Mouse (Mus musculus): ENCODE data around the gene Atpif1.
"Not testable (repeated sequence)": the region's sequence is repeated elsewhere in the genome, so short reads cannot be mapped to it uniquely, and the experiment has no call there.

Gene Atpif1

GRCm38 (mm10) chr4:132532981-132533916, at the start of gene Atpif1:
Gene Atpif1 (minus strand): TSS chr4:132533659.
- peak; percentile 88 for DNase-seq

DNA sequence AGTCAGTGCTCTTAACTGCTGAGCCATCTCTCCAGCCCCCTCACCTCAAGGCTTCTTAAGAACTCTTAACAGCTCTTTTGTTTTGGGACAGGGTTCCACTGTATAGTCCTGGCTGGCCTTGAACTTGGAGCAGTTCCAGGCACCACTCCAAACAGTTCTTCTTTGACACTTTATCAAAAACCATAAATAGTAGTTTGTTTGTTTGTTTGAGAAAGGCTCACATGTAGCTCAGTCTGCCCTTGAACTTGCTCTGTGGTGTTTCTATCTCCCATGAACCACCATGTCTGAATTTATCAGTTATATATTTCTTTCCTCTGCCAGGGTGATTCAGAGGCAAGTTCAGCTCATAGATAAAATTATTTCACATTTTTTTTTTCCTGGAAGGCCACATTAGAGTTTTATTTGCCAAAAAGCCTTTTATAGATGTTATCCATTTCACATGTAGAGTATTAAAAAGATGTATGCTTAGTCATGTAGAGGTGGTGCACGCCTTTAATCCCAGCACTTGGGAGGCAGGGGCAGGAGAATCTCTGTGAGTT, 41.4 kb upstream of the Atpif1 start:
- no peak for DNase-seq

DNA sequence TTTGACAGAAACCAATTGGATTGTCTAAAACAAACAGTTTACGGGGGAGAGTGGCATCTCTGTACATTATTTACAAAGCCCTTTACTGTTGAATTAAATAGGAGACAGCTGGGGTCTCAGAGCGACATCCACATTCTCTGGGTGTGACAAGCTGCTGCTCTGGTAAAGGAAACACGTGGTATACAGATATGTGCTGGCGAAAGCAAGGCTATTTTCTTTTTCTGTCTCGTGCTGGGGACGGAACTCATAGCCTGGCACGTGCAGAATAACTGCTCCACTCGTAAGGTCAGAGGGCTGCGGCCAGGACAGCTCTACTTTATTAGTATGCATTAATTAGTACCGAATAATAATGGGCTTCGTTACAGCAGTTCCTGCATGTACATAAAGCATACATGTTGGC, 39.9 kb upstream of the Atpif1 start:
- no peak for DNase-seq

DNA sequence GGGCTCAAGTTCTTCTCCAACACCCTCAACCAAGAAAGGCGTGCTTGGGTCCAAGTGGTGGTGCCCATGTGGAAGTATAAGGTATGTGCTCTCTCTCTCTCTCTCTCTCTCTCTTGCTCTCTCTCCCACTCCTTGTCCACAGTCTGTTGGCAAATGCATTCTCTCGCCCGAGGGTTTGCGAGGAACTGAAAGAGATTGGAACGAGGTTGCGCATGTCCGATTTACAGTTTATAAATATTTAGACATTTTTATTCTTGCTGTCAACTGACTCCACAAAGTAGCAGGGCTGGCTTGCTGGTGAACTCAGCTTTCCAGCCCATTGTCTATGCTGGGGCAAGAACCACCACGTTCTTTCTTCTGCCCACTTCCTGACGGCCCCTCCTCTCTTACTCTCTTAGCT, 37.7 kb upstream of the Atpif1 start:
- DNase-seq, result no peak

- no peak for DNase-seq
Measured at GRCm38 (mm10) chr4:132569115-132569514, 35.7 kb upstream of the Atpif1 start.

DNA sequence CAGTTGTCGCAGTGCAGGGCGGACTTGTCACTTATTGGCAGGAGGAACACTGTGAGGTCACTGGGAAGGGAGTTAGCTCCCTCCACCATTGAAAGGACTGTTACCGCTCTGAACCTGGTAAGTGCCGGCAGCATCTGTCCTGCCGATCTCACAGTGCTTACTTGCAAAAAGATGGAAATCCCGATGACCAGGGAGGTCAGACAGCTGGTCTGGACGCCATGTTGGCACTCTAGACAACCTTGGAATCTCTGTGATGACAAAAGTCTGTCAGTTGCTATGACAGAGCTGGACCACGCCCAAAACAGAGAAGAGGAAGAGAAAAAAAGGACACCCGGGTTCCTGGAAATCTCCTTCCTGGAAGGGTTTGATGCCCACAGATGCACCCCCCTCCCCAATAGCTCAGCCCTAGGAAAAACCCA, 33.9 kb upstream of the Atpif1 start:
- DNase-seq, result no peak

DNA sequence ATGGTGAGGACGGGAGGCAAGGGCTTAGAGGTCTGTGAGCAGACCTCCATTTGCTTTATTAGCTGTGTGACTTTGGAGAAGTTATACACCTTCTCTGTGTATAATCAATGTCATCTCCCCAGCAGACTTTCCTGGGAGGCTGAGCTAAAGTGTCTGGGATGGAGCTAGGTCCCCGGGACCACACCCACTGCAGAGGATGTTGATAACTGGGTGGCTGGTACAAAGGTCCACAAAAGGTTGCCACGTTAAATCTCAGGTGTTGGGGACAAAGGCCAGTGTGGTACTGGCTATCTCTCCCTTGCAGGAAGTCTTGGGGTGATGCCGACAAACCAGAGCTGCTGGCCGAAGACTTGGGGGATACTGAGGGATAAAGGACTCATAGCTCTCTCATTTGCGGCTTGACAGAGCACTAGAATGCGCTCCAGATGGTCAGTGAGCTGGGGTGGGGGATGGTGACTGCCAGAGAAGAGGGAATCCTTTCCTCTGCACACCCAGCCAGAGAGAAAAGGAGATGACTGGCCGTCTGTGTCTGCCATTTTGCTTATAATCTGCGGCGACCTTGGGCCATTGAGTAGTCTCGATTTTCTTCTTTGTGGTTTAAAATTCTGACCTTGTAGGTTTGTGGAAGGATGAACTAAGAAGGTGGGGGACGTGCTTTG, 31.8 kb upstream of the Atpif1 start:
- no peak for DNase-seq

GRCm38 (mm10) chr4:132563965-132564364, 30.5 kb upstream of the Atpif1 start, which contains the start of gene Ptafr:
Gene Ptafr (plus strand): TSS chr4:132564067.
- no peak for DNase-seq

DNA sequence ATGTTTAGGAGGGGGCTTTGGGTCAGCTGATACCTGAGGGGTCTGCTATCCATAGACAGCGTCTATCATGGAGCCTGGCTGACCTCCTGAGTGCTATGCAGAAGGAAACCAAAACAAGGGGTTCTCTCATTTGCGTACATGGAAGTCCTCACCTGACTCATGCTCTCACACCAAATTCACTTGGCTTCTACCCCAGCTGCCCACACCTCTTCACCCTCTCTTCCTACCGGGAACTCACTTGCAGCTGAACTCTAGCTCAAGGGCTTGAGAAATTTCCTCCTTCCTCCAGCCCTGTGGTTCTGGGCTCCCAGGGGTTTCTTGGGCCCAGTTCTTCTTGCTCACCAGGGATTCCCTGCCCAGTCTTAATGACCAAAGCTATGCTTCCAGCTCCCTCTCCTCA, 29.8 kb upstream of the Atpif1 start:
- no peak for DNase-seq

DNA sequence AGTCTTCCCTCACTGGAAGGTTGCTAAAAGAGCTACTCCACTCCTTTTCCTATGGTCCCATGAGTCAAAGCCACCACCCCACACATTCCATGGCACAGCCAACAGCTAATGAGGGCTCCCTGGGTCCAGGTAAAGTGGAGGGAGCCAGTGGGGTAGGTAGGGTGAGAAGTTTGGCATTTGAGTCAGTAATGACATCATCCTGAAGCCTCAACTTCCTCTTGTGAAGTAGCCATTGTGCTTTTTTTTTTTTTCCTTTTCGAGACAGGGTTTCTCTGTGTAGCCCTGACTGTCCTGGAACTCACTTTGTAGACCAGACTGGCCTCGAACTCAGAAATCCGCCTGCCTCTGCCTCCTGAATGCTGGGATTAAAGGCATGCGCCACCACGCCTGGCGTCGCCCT, 22.1 kb upstream of the Atpif1 start:
- not testable (repeated sequence) for DNase-seq

DNA sequence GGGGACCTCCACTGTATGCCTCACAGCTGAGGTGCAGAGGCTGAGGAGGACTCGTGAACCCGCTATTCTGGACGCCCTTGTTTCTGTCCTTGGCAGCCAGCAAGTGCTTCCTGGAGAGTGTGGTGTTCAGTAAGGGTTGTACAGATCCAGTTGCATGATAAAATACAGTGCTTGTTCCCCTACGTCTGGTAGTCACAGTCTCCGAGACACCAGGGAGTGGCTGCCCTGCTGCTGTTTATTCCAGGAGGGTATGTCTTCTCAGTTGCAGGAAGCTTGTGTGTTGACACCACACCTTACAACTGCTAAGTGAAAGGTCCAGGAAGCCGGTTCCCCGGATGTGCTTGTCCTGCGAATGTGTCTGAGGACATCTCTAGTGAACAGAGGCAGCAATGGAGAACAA, 21.2 kb upstream of the Atpif1 start:
- no peak for DNase-seq

GRCm38 (mm10) chr4:132554221-132554620, 20.8 kb upstream of the Atpif1 start:
- DNase-seq, result no peak

DNA sequence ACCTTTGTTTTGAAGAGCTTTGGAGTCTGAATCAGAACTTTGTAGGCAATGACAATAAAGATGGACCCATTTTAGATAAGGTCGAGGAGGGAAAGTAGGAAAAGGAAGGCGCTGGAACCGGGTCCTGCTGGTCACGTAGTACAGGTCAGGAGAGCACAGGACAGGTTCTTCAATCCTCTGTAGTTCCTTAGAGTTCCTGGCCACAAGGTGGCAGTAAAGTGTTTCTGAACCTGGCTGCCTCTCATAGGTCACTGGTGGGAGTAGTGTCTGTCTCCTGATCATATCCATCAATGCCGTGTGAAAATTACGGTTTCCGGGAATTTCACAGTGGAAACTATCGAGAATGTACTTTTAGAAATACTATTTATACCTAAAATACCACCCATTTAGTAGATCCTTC, 12.4 kb upstream of the Atpif1 start:
- DNase-seq, result peak; percentile 63

- DNase-seq, result no peak
Measured at GRCm38 (mm10) chr4:132542724-132543123, 9.3 kb upstream of the Atpif1 start.

- no peak for DNase-seq
Measured at GRCm38 (mm10) chr4:132541413-132541812, 8.0 kb upstream of the Atpif1 start.

DNA sequence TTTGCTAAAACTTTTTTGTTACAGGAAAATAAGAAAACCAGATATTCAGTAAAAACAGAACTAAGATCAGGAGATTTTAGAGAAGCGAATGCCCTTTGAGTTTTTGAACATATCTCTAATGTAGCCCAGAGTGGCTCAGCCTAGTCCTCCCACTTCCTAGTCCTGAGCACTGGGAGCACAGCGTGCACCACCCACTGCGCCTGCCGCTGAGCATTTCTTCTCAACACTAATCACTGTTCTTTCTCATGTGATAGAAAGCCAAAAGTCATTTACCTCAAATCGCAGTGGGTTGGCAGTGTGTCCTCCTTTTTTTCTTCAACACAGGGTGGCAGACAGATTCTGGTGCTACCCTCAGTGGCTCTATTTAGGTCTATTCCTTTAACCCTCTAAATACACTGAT, 6.0 kb upstream of the Atpif1 start:
- DNase-seq, result no peak

- peak; percentile 92 for DNase-seq
Measured at GRCm38 (mm10) chr4:132535406-132536121, 2.1 kb upstream of the Atpif1 start, which contains the start of gene Dnajc8. Gene Dnajc8 (plus strand): TSS chr4:132535550.

- peak; percentile 66 for DNase-seq
Measured at GRCm38 (mm10) chr4:132532496-132532895, 963 bp downstream of the Atpif1 start.

DNA sequence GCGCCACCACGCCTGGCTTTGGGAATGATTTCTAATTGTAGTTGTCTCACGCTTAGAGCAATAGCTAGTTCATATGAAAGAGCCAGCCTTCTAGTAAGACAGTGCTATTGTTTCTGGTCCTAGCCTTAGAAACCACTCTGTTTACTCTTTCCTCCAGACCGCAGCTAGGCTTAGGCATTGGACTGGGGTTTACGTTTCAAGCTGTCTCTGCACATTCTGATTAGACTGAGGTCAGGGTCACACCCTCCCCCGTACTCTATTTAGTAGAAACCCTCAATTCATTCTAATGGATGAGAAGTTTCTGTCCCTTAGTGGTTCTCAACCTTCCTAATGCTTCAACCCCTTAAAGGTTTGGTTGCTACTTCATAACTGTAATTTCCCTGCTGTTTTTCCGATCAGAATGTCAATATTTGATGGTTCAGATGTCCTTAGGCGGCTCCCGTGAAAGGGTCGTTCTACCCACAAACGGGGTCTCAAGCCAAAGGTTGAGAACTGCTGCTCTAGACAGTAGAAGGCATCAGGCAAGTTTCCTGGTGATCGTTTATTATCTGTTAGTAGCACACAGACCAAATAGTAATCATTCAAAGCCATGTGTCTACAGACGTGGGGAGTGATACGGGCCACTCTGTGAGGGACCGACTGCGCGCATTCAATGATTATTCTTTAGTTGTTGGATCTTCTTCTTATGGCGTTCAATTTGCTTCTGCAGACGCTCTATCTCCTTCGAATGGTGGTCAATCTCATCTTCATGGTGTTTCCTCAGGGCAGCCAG, 3.2 kb downstream of the Atpif1 start:
- DNase-seq, result no peak

DNA sequence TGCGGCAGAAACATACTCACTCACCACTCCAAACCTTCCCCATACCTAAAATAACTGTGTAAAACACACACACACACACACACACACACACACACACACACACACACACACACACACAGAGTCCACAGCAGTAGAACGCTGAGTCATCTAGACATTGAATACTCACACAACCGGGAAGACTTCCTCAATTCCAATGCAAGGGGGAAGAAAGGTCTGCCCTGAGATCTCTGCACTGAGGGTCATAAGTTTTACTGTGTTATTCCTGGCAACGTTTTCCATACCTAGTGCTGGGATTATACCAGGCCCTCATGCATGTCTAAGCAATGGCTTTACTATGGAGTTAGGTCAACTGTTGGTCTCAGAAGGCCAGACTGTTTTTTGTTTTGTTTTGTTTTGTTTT, 4.1 kb downstream of the Atpif1 start:
- peak; percentile 51 for DNase-seq

DNA sequence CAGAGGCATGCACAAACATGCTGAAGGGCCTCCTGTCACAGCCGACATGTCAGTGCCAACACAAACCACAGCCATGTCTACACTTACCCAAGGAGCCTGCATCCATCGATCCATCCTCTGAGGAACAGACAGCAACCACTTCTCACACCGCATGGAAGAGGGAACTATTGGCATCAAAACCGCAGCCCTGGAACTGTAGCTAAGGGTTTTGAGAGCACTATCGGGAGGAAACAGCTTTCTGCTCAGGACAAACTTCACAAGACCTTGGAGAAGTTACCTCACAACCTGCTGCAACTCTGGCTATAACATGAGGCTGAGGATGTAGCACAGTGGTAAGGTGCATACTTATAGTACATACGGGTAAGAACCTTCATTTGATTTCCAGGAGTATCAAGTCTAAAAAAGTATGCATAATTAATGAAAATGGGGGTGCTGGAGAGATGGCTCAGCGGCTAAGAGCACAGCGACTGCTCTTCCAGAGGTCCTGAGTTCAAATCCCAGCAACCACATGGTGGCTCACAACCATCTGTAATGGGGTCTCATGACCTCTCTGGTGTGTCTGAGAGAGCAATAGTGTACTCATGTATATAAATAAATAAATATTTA, 5.4 kb downstream of the Atpif1 start:
- DNase-seq, result no peak

DNA sequence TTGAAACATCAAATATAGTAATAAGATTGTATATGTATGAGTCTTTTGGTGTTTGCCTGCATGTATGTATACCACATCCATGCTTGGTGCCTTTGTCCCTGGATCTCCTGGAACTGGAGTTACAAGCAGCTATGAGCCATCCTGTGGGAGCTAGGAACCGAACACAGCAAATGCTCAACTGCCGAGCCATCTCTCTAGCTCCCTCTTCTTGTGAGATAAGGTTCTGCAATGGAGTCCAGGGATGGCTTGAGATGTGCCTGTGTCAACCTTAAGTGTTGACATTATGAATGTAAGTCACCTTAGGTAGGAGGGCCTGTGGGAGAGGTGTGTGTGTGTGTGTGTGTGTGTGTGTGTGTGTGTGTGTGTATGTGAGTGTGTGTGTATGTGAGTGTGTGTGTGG, 6.8 kb downstream of the Atpif1 start:
- DNase-seq, result no peak
